Mouse (Mus musculus) spleen, adult 10 weeks (tissue): ENCODE data around the gene Dmrt1. TPM values are rescaled to one million over a fixed set of nuclear protein-coding genes. Genes with fewer than 3 reads are reported as not detected.

ENCODE experiments used
- polyA plus RNA-seq: library from polyadenylated mRNA; stranded (reverse); fragments of 350-450 nt; fragmentation: Illumina TruSeq; extraction: RNeasy Lipid Tissue Mini Kit (QIAGEN cat#74804); gene quantifications from one replicate; pipeline ENCODE4 v1.2.3, GENCODE M21; 2015; ENCODE audit warnings: low replicate concordance; ENCODE audit not compliant: insufficient read depth

Gene Dmrt1
- not detected for polyA plus RNA-seq

DNA sequence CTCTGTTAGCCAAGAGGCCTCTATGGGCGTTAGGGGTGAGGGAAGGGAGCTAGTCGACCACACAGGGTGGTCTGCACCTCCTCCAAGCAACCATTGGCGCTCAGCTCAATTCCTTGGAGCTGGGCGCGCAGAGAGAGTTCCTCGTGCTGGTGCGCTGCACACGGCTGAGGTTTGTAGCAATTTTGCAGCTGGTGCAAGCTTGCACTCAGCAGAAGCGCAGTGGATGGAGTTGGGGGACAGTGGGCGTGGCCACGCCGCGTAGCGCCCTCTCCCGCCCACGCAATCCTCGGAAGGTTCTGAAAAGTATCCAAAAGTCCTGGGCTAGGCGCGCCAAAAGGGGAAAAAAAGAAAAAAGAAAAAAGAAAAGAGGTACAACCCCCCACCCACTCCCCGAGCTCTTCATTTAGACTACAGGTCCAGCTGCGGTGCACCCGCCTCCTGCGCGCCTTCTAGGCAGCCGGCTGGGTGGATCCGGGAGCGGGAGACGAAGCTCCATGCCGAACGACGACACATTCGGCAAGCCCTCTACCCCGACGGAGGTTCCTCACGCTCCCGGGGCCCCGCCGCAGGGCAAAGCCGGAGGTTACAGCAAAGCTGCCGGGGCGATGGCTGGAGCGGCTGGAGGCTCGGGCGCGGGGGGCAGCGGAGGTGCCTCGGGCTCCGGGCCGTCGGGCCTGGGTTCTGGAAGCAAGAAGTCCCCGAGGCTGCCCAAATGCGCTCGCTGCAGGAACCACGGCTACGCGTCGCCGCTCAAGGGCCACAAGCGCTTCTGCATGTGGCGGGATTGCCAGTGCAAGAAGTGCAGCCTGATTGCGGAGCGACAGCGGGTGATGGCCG lies at the start of gene Dmrt1:
Gene Dmrt1 (plus strand): TSS at position 259 of the 837 bp plus-strand sequence.

DNA sequence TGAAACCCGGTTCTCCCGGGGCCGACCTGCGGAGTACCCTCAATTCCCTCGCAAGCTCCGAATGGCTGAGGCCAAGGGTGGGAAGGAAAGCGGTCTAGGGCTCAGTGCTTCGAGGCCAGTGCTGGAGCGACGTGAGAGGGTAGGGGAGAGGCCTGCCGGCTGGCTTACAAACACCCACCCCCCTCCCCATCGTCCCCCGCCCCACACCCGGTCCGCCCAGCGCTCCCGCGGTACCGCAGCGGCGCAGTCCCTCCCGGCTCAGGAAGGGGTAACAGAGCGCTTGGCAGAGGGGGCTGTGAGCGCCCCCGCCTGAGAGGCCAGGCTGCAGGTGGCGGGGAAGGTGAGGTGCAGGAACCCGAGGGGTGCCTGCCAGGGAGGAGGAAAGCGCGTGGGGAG lies 104.6 kb downstream of the Dmrt1 start, which contains the start of gene Dmrt3:
Gene Dmrt3 (plus strand): TSS at position 287 of the 396 bp plus-strand sequence.

Other genes starting within 250 kb of the Dmrt1 start
- not detected for gene Dmrt3, start 104.7 kb downstream of the Dmrt1 start, polyA plus RNA-seq
- gene Dmrt2, start 166.8 kb downstream of the Dmrt1 start, polyA plus RNA-seq = 0.29 TPM